Mouse (Mus musculus): Measurements from ENCODE around the gene 1810024B03Rik.
"Not testable (repeated sequence)": the region's sequence is repeated elsewhere in the genome, so short reads cannot be mapped to it uniquely, and the experiment has no call there.

The 1810024B03Rik gene

GRCm38 (mm10) chr2:127207547-127208451, at the start of gene 1810024B03Rik, which contains the start of gene Snrnp200:
Gene 1810024B03Rik, minus strand, starts transcription at chr2:127208280.
Gene Snrnp200, plus strand, starts transcription at chr2:127208386.
- peak; percentile 97 to 98 for DNase-seq

- DNase-seq, result no peak
Observed at GRCm38 (mm10) chr2:127255294-127255693, 47.2 kb upstream of the 1810024B03Rik start.

GRCm38 (mm10) chr2:127254604-127255134, 46.6 kb upstream of the 1810024B03Rik start:
- DNase-seq, result no peak

GRCm38 (mm10) chr2:127252787-127253186, 44.7 kb upstream of the 1810024B03Rik start:
- DNase-seq, result peak in 1 of 2 experiments; percentile 45

- DNase-seq, result peak; percentile 31 to 44
Observed at GRCm38 (mm10) chr2:127251880-127252527, 43.9 kb upstream of the 1810024B03Rik start.

GRCm38 (mm10) chr2:127251457-127251856, 43.4 kb upstream of the 1810024B03Rik start:
- DNase-seq, result peak; percentile 40 to 51

GRCm38 (mm10) chr2:127250291-127251008, 42.4 kb upstream of the 1810024B03Rik start:
- no peak for DNase-seq

GRCm38 (mm10) chr2:127248334-127249004, 40.4 kb upstream of the 1810024B03Rik start:
- DNase-seq, result peak; percentile 34 to 70

- DNase-seq, result peak; percentile 99 to 100
Observed at GRCm38 (mm10) chr2:127247592-127248333, 39.7 kb upstream of the 1810024B03Rik start, which contains the start of the genes Ciao1 and Tmem127. Gene Ciao1, minus strand, starts transcription at chr2:127247816. Gene Tmem127, plus strand, starts transcription at chr2:127247908.

GRCm38 (mm10) chr2:127240065-127240464, 32.0 kb upstream of the 1810024B03Rik start:
- DNase-seq, result peak; percentile 30 to 61

- no peak for DNase-seq
Observed at GRCm38 (mm10) chr2:127237897-127238610, 30.0 kb upstream of the 1810024B03Rik start.

GRCm38 (mm10) chr2:127225261-127225660, 17.2 kb upstream of the 1810024B03Rik start:
- no peak for DNase-seq

GRCm38 (mm10) chr2:127217746-127218145, 9.7 kb upstream of the 1810024B03Rik start:
- no peak for DNase-seq

- no peak for DNase-seq
Observed at GRCm38 (mm10) chr2:127210701-127211100, 2.6 kb upstream of the 1810024B03Rik start.

GRCm38 (mm10) chr2:127208452-127208769, 331 bp upstream of the 1810024B03Rik start:
- no peak for DNase-seq

GRCm38 (mm10) chr2:127206916-127207315, 1.2 kb downstream of the 1810024B03Rik start:
- DNase-seq, result no peak

GRCm38 (mm10) chr2:127205936-127206335, 2.1 kb downstream of the 1810024B03Rik start:
- DNase-seq, result not testable (repeated sequence)

- peak in 1 of 2 experiments; percentile 76 for DNase-seq
Observed at GRCm38 (mm10) chr2:127204932-127205331, 3.1 kb downstream of the 1810024B03Rik start.

- no peak for DNase-seq
Observed at GRCm38 (mm10) chr2:127189574-127189973, 18.5 kb downstream of the 1810024B03Rik start.

- peak; percentile 84 to 93 for DNase-seq
Observed at GRCm38 (mm10) chr2:127182598-127183381, 25.3 kb downstream of the 1810024B03Rik start.

Measured in kidney, postnatal 25 days (tissue).